Mouse (Mus musculus) heart, embryonic 16.5 days (tissue): ENCODE measurements around the gene Phf3. TPM values are rescaled to one million over a fixed set of nuclear protein-coding genes. Genes with fewer than 3 reads are reported as not detected.
"Not testable (repeated sequence)": the region's sequence is repeated elsewhere in the genome, so short reads cannot be mapped to it uniquely, and the experiment has no call there.

Experiments
- ATAC-seq: fragments of 200-750 bp; cut with Nextera tagmentation; replicated peaks from 2 replicates; pipeline ENCODE4 v1.8.0; 2017; ENCODE audit warnings: moderate number of reproducible peaks; ENCODE audit not compliant: insufficient read depth, low FRiP score; ENCODE audit errors: extremely low read depth
- H3K27ac ChIP-seq: fragments of 300-500 bp; sonication (generic); 2 replicates; pipeline ENCODE4 v1.5.1; 2014; ENCODE audit warnings: mild to moderate bottlenecking, low read length, control low read depth, moderate library complexity
- H3K27me3 ChIP-seq: fragments of 300-500 bp; sonication (generic); 2 replicates; pipeline ENCODE4 v1.6.1; 2014; ENCODE audit warnings: low read length, mixed read lengths; ENCODE audit not compliant: control insufficient read depth, insufficient read depth
- H3K36me3 ChIP-seq: fragments of 300-500 bp; sonication (generic); 2 replicates; pipeline ENCODE4 v1.6.1; 2014; ENCODE audit not compliant: control insufficient read depth, insufficient read depth
- H3K4me1 ChIP-seq: fragments of 300-500 bp; sonication (generic); 2 replicates; pipeline ENCODE4 v1.6.1; 2014; ENCODE audit warnings: low read length, mixed read lengths; ENCODE audit not compliant: control insufficient read depth, insufficient read depth
- H3K4me2 ChIP-seq: fragments of 300-500 bp; sonication (generic); 2 replicates; pipeline ENCODE4 v1.6.1; 2014; ENCODE audit warnings: low read depth, mild to moderate bottlenecking, control low read depth, low read length
- H3K4me3 ChIP-seq: fragments of 300-500 bp; sonication (generic); 2 replicates; pipeline ENCODE4 v1.5.1; 2014; ENCODE audit warnings: mild to moderate bottlenecking, control low read depth, low read length
- H3K9ac ChIP-seq: fragments of 300-500 bp; sonication (generic); 2 replicates; pipeline ENCODE4 v1.6.1; 2014; ENCODE audit warnings: low read length, control low read depth
- H3K9me3 ChIP-seq: fragments of 300-500 bp; sonication (generic); replicated peaks from 2 replicates; pipeline ENCODE4 v1.6.1; 2016; ENCODE audit warnings: low read length; ENCODE audit not compliant: control insufficient read depth
- WGBS: fragments of 180-500 bp; shearing (Covaris S2); extraction: QIAGEN DNeasy Blood & Tissue Kit; methylation state at CpG from one replicate; pipeline ENCODE4 v1.1.7; 2014; 5-methylcytosine and 5-hydroxymethylcytosine counted together
- polyA plus RNA-seq: library from polyadenylated mRNA; unstranded; fragments of >200 nt; fragmentation: Nextera tagmentation; extraction: Ambion mirVana; gene quantifications from 2 replicates; pipeline ENCODE4 v1.2.1, GENCODE M21; 2015

Phf3 gene
- polyA plus RNA-seq, 1 experiment from 2014 or later = 22.7 TPM

DNA sequence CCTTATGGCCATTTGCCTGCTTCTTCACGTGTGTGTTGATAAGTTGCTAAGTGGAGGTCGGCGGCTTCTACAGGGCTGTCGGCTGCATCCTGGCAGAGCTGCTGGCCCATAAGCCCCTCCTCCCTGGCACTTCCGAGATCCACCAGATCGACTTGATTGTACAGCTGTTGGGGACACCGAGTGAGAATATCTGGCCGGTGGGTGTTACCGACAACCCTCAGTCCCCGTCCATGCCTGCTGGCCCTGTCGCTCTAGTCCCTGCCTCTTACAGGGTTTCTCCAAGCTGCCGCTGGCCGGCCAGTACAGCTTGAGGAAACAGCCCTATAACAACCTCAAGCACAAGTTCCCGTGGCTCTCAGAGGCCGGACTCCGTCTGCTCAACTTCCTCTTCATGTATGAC, 103.1 kb downstream of the Phf3 start:
- H3K9ac ChIP-seq, H3K27ac ChIP-seq, H3K27me3 ChIP-seq, H3K9me3 ChIP-seq, H3K4me1 ChIP-seq, H3K36me3 ChIP-seq, ATAC-seq, H3K4me3 ChIP-seq, H3K4me2 ChIP-seq: not testable (repeated sequence)
- 79% methylated on average over 11 of the region's 16 CpGs for WGBS

DNA sequence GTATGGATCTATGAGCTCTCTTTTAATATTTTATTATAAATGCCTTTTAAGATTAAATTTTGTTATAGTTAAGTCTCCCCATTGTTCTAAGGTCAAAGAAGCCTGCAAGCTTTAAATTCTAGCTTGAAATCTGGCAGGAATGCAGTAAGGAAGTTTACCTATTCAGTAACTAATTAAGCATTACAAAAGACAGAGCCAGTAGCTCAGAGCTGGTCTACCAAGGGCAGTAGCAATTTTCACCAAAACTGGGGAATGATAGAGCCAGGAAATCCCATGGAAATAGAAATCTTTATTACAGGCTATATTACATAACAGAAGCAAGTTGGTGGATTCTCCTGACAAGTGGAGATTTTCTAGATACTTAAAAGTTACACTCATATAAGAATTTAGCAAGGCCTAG, 116.9 kb downstream of the Phf3 start:
- Histone ChIP-seq H3K9me3 (no peaks in the 10 kb centered on the region), H3K9ac (no peak overlapping the region), H3K27me3 (no peaks in the 10 kb centered on the region), H3K27ac (no peak overlapping the region), H3K36me3 (no peaks in the 10 kb centered on the region), H3K4me3 (no peak overlapping the region), H3K4me2 (no peak overlapping the region), H3K4me1 (no peaks in the 10 kb centered on the region)
- no peak for ATAC-seq

DNA sequence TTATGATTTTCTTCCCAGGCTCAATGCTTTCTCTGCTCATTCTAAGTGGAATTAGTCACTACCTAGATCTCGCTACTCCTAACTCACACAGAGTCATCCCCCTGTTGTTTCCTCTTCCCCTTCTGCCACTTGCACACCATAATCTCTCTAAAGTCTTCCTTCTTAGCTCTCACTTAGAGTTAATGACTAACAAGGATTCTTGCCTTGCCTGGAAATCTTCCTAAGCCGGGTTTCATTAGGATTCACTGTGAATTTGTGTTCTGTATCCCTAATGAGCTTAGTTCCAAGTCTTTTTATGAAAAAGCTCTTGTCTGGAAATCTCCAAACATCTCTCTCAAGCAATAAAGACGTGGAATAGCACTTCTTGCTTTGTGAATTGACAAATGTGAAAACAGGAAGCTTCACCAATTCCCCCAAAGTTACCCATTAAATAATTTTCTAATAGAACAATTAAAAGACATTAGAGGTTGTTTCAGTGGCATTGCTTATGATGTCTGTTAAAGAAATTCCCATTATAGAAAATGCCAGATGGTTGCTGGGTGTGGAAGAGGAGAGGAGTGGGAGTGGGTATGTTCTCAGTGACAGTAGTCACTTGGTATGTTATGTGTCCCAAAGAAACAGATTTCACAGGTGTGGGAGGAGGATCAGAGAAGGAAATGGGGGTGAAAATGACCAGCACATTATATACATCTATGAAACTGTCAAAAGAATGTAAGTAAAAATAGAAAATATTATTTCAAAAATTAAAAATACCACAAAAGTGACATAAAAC, 118.1 kb downstream of the Phf3 start:
- Histone ChIP-seq H3K36me3 (no peaks in the 10 kb centered on the region), H3K4me1 (no peaks in the 10 kb centered on the region), H3K27me3 (no peaks in the 10 kb centered on the region), H3K4me2 (no peak overlapping the region), H3K27ac (no peak overlapping the region), H3K9ac (no peak overlapping the region), H3K9me3 (no peaks in the 10 kb centered on the region), H3K4me3 (no peak overlapping the region)
- ATAC-seq = no peak
- WGBS = 55% methylated on average over 3 of the region's 3 CpGs

Other genes with a start within 250 kb of the Phf3 start
- gene AC153137.1, start 104.0 kb upstream of the Phf3 start, polyA plus RNA-seq = not detected in 2 replicates